Mouse (Mus musculus) liver, postnatal 0 days (tissue): ENCODE results near the gene Pum3.
A peak's percentile ranks its signal among the peaks of the same experiment; 100 is the strongest.

ENCODE experiments used
- CTCF ChIP-seq: sonication (generic); IDR thresholded peaks from 2 replicates; pipeline ENCODE4 v1.5.1; 2016; ENCODE audit warnings: antibody characterized with exemption, low read depth
- EP300 ChIP-seq: IDR thresholded peaks from 2 replicates; pipeline ENCODE4 v1.6.1; 2016; ENCODE audit warnings: antibody characterized with exemption, low read depth, mild to moderate bottlenecking

DNA sequence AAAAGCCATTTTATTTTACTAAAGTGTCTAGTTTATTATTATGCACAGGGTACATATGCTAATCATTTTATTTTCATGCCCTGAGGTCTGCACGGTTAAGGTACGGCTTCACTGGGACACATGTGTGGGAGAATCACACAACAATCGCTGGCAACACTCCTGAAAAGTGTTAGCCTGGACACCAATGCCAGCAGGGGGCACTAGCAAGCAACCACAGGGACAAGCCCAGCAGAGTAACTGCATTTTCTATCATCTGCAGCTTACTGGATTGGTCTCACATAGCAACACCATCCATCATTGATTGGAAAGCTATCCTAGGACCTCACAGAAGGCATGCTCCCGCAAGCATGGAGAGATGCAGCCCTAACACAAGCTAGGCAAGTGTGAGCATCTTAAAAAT, 20.8 kb upstream of the Pum3 start:
- TF ChIP-seq EP300: no peak
- TF ChIP-seq CTCF: peak; percentile 79
